Mouse (Mus musculus) large intestine, adult 2 months (tissue): ENCODE measurements around the gene Ccdc138. TPM values are rescaled to one million over a fixed set of nuclear protein-coding genes. Genes with fewer than 3 reads are reported as not detected.
"Not testable (repeated sequence)": the region's sequence is repeated elsewhere in the genome, so short reads cannot be mapped to it uniquely, and the experiment has no call there.

ENCODE experiments used
- DNase-seq: peaks from one replicate; pipeline ENCODE4 v3.0.0-alpha.2; 2012; ENCODE audit warnings: low read depth, low spot score
- WGBS: fragments of 180-500 bp; shearing (Covaris S2); methylation state at CpG from one replicate; pipeline ENCODE4 v1.1.7; 2018; 5-methylcytosine and 5-hydroxymethylcytosine counted together
- polyA plus RNA-seq: library from polyadenylated mRNA; depleted of rRNA; stranded (reverse); fragments of >200 nt; gene quantifications from 2 replicates; pipeline ENCODE4 v1.2.3, GENCODE M21; 2012; rRNA removed

Gene Ccdc138
- 0.62 and 0.89 TPM in 2 replicates for polyA plus RNA-seq

- DNase-seq, result peak; percentile 89
- 1% methylated on average over 50 of the region's 50 CpGs for WGBS
Measured at GRCm38 (mm10) chr10:58497320-58498284, at the start of gene Ccdc138. Gene Ccdc138, plus strand, starts transcription at chr10:58497948.

- DNase-seq, result no peak
Measured at GRCm38 (mm10) chr10:58451575-58451974, 46.2 kb upstream of the Ccdc138 start.

GRCm38 (mm10) chr10:58452185-58452584 is 45.6 kb upstream of the Ccdc138 start:
- WGBS, result 87% methylated on average over 1 of the region's 1 CpGs
- DNase-seq, result no peak

DNA sequence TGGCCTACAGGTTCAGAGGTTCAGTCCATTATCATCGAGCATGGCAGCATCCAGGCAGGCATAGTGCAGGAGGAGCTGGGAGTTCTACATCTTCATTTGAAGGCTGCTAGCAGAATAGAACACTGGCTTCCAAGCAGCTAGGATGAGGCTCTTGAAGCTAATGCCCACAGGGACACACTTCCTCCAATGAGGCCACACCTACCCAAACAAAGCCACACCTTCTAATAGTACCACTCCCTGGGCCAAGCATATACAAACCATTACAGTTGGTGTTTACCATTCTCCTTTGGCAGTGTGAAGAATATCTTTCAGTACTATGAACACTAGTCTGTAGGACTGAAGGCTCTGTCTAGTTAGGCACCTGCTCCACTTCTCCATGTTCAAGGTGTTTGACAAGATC is 37.9 kb upstream of the Ccdc138 start:
- 76% methylated on average over 1 of the region's 1 CpGs for WGBS

DNA sequence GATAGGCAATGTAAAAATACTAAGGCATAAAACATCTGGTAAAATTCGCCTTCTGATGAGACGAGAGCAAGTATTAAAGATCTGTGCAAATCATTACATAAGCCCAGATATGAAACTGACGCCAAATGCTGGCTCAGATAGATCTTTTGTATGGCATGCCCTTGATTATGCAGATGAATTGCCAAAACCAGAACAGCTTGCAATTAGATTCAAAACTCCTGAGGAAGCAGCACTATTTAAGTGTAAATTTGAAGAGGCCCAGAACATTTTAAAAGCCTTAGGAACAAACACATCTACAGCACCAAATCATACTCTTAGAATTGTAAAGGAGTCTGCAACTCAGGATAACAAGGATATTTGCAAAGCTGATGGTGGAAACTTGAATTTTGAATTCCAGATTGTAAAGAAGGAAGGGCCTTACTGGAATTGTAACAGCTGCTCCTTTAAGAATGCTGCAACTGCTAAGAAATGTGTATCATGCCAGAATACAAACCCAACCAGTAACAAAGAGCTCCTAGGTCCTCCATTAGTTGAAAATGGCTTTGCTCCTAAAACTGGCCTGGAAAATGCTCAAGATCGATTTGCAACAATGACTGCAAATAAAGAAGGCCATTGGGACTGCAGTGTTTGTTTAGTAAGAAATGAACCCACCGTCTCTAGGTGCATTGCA is 20.5 kb upstream of the Ccdc138 start:
- no peak for DNase-seq
- WGBS, result 82% methylated on average over 5 of the region's 5 CpGs

More for the DNA sequence above, 37.9 kb upstream of the Ccdc138 start:
- no peak for DNase-seq

DNA sequence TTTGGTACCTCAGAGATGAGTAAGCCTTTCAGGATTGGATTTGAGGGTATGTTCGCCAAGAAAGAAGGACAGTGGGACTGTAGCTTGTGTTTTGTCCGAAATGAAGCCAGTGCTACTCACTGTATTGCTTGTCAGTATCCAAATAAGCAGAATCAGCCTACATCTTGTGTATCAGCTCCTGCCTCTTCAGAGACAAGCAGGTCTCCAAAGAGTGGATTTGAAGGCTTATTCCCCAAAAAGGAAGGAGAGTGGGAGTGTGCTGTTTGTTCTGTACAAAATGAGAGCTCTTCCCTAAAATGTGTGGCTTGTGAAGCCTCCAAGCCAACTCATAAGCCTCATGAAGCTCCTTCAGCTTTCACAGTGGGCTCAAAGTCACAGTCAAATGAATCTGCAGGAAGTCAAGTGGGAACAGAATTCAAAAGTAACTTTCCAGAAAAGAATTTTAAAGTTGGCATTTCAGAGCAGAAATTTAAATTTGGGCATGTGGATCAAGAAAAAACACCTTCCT is 19.6 kb upstream of the Ccdc138 start:
- 92% methylated on average over 2 of the region's 2 CpGs for WGBS

DNA sequence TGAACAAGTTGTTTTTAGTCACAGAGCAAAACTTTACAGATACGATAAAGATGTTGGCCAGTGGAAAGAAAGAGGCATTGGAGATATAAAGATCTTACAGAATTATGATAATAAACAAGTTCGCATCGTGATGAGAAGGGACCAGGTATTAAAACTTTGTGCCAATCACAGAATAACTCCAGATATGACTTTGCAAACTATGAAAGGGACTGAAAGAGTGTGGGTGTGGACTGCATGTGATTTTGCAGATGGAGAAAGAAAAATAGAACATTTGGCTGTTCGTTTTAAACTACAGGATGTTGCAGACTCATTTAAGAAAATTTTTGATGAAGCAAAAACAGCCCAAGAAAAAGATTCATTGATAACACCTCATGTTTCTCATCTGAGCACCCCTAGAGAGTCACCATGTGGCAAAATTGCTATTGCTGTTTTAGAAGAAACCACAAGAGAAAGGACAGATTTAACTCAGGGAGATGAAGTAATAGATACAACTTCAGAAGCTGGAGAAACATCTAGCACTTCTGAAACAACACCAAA is 17.7 kb upstream of the Ccdc138 start:
- WGBS, result 90% methylated on average over 4 of the region's 4 CpGs

More for the DNA sequence above, 19.6 kb upstream of the Ccdc138 start:
- no peak for DNase-seq

DNA sequence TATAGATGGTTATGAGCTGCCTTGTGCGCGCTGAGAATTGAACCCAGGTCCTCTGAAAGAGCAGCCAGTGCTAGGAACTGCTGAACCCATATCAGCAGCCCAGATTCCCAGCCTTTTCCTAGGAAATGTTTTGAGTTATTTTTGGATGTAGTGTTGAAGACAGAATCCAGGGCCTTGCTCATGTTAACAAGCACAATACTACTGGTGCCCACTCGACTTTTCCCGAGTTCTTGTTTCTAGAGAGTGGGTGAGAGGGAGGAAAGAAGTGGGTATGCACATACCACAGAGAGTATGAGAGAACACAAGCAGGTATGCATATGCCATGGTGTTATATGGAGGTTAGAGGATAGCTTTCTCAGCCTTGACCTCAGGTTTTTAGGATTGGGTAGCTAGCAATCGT is 6.7 kb upstream of the Ccdc138 start:
- WGBS, result 87% methylated on average over 5 of the region's 5 CpGs
- no peak for DNase-seq

More for the DNA sequence above, 17.7 kb upstream of the Ccdc138 start:
- no peak for DNase-seq

- no peak for DNase-seq
- 83% methylated on average over 2 of the region's 2 CpGs for WGBS
Measured at GRCm38 (mm10) chr10:58495637-58496036, 2.1 kb upstream of the Ccdc138 start.

GRCm38 (mm10) chr10:58496732-58497131 is 1.0 kb upstream of the Ccdc138 start:
- DNase-seq, result no peak

GRCm38 (mm10) chr10:58498516-58498915 is 768 bp downstream of the Ccdc138 start:
- 44% methylated on average over 2 of the region's 2 CpGs for WGBS
- DNase-seq, result no peak

- 72% methylated on average over 1 of the region's 1 CpGs for WGBS
- DNase-seq, result no peak
Measured at GRCm38 (mm10) chr10:58529358-58529757, 31.6 kb downstream of the Ccdc138 start.

GRCm38 (mm10) chr10:58530896-58531790 is 33.4 kb downstream of the Ccdc138 start:
- 91% methylated on average over 10 of the region's 10 CpGs for WGBS
- DNase-seq, result no peak

DNA sequence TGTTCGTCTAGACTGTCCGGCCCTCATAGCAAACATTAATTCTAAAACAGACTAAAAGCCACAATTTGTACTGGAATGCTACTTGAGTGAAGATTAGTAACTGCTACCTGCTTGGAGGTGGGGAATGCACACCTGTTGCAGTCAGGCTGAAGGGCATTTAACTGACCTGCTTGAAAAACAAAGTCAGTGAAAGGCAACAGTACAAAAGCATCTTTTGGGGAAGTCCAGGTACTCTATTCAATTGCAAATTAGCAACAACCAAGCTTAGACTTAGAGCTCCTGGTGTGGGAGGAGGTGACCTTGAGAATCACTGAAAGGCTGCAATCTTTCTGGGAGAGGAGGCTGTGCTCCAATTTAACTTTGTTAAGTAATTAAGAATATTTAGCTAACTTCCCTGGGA is 34.4 kb downstream of the Ccdc138 start:
- 91% methylated on average over 2 of the region's 2 CpGs for WGBS

GRCm38 (mm10) chr10:58536276-58536675 is 38.5 kb downstream of the Ccdc138 start:
- DNase-seq, result not testable (repeated sequence)
- 95% methylated on average over 5 of the region's 5 CpGs for WGBS

More for the DNA sequence above, 34.4 kb downstream of the Ccdc138 start:
- DNase-seq, result no peak

DNA sequence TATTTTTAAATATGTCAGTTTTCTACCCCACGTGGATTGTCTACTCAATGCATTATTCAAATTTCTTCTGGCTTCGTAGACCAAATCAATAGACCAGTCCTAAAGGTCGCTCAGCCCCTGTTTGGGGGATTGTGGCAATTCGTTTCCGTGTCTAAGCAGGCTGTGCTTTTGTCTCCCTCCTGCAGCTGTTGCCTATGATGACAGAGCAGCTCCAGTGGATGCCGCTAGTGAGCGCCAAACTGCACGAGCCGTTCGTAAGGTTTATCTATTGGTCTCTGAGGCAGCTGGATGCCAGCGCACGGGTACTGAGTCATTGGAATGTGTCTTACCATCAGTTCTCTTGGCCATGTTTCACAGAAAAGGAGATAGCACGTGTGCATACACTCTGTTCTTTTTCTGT is 42.9 kb downstream of the Ccdc138 start:
- DNase-seq, result no peak
- WGBS, result 88% methylated on average over 13 of the region's 13 CpGs

- DNase-seq, result no peak
Measured at GRCm38 (mm10) chr10:58548739-58549138, 51.0 kb downstream of the Ccdc138 start.

- DNase-seq, result no peak
- 88% methylated on average over 8 of the region's 8 CpGs for WGBS
Measured at GRCm38 (mm10) chr10:58554693-58555387, 57.1 kb downstream of the Ccdc138 start.

DNA sequence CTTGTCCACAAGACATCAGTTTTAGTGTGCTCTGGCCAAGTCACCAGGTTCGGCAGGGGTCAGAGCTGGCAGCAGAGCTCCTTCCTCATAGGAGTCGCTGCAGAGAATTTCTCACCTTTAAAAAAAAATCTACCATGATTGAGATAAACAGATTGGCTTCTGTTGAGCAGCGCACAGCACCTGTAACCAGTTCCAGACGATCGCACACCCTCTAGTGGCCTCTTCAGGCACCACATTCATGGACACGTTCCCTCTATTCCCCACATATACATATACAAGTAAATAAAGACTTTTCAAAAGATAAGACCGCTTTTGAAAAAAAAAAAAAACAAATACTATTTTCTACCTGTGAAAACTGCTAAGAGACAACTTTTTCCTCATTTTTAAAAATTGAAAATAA is 61.4 kb downstream of the Ccdc138 start:
- WGBS, result 29% methylated on average over 7 of the region's 7 CpGs

More for the DNA sequence above, 61.4 kb downstream of the Ccdc138 start:
- DNase-seq, result no peak
